Mouse (Mus musculus) hindbrain, embryonic 11.5 days (tissue): Measurements from ENCODE around the gene 1700049E17Rik2. TPM values are rescaled to one million over a fixed set of nuclear protein-coding genes. Genes with fewer than 3 reads are reported as not detected.
"Not testable (repeated sequence)": the region's sequence is repeated elsewhere in the genome, so short reads cannot be mapped to it uniquely, and the experiment has no call there.

Experiments
- ATAC-seq: fragments of 200-750 bp; cut with Nextera tagmentation; 2 replicates; pipeline ENCODE4 v1.8.0; 2017; ENCODE audit warnings: mild to moderate bottlenecking, moderate TSS enrichment, moderate library complexity; ENCODE audit not compliant: low FRiP score
- DNase-seq: peaks from one replicate; pipeline ENCODE4 v3.0.0-alpha.2; 2015; ENCODE audit warnings: low spot score
- H3K27ac ChIP-seq: fragments of 300-500 bp; sonication (generic); 2 replicates; pipeline ENCODE4 v1.5.1; 2014; ENCODE audit warnings: mild to moderate bottlenecking, low read depth, low read length
- H3K27me3 ChIP-seq: fragments of 300-500 bp; sonication (generic); 2 replicates; pipeline ENCODE4 v1.6.1; 2014; ENCODE audit warnings: mild to moderate bottlenecking, low read length, moderate library complexity, mixed read lengths; ENCODE audit not compliant: control insufficient read depth, insufficient read depth
- H3K36me3 ChIP-seq: fragments of 300-500 bp; sonication (generic); 2 replicates; pipeline ENCODE4 v1.6.1; 2014; ENCODE audit warnings: mild to moderate bottlenecking, low read length, moderate library complexity, mixed read lengths; ENCODE audit not compliant: control insufficient read depth, insufficient read depth
- H3K4me1 ChIP-seq: fragments of 300-500 bp; sonication (generic); replicated peaks from 2 replicates; pipeline ENCODE4 v1.6.1; 2014; ENCODE audit warnings: low read length, mixed read lengths; ENCODE audit not compliant: control insufficient read depth, insufficient read depth
- H3K4me2 ChIP-seq: fragments of 300-500 bp; sonication (generic); replicated peaks from 2 replicates; pipeline ENCODE4 v1.6.1; 2014; ENCODE audit warnings: mild to moderate bottlenecking, low read depth, low read length
- H3K4me3 ChIP-seq: fragments of 300-500 bp; sonication (generic); 2 replicates; pipeline ENCODE4 v1.5.1; 2014; ENCODE audit warnings: low read depth, low read length
- H3K9ac ChIP-seq: fragments of 300-500 bp; sonication (generic); 2 replicates; pipeline ENCODE4 v1.6.1; 2014; ENCODE audit warnings: low read depth, low read length
- H3K9me3 ChIP-seq: fragments of 300-500 bp; sonication (generic); 2 replicates; pipeline ENCODE4 v1.6.1; 2016; ENCODE audit warnings: low read length; ENCODE audit not compliant: control insufficient read depth
- WGBS: fragments of 180-500 bp; shearing (Covaris S2); extraction: QIAGEN DNeasy Blood & Tissue Kit; methylation state at CpG from one replicate; pipeline ENCODE4 v1.1.7; 2014; 5-methylcytosine and 5-hydroxymethylcytosine counted together
- polyA plus RNA-seq: library from polyadenylated mRNA; unstranded; fragments of >200 nt; fragmentation: Nextera tagmentation; extraction: Ambion mirVana; gene quantifications from 2 replicates; pipeline ENCODE4 v1.2.1, GENCODE M21; 2014

Gene 1700049E17Rik2
- polyA plus RNA-seq = not detected in 2 replicates

- H3K27me3 ChIP-seq, H3K4me2 ChIP-seq, H3K9ac ChIP-seq, H3K4me3 ChIP-seq, DNase-seq, H3K4me1 ChIP-seq, H3K9me3 ChIP-seq, H3K27ac ChIP-seq, H3K36me3 ChIP-seq, ATAC-seq: not testable (repeated sequence)
- no CpG with 5 or more reads among the region's 1 CpGs for WGBS
Measured at GRCm38 (mm10) chr14:41572911-41573310, at the start of gene 1700049E17Rik2. 1700049E17Rik2 (plus strand) TSS chr14:41573211.

- not testable (repeated sequence) for ATAC-seq, DNase-seq, H3K27me3 ChIP-seq, H3K4me3 ChIP-seq, H3K4me2 ChIP-seq, H3K4me1 ChIP-seq, H3K36me3 ChIP-seq, H3K9ac ChIP-seq, H3K9me3 ChIP-seq, H3K27ac ChIP-seq
- 85% methylated on average over 1 of the region's 1 CpGs for WGBS
Measured at GRCm38 (mm10) chr14:41524695-41525094, 48.3 kb upstream of the 1700049E17Rik2 start.

GRCm38 (mm10) chr14:41555483-41555882 lies 17.5 kb upstream of the 1700049E17Rik2 start, which contains the start of gene Gm7970:
Gm7970 (minus strand) TSS chr14:41555583.
- H3K27me3 ChIP-seq, H3K27ac ChIP-seq, DNase-seq, H3K9me3 ChIP-seq, H3K4me1 ChIP-seq, ATAC-seq, H3K4me3 ChIP-seq, H3K4me2 ChIP-seq, H3K9ac ChIP-seq, H3K36me3 ChIP-seq: not testable (repeated sequence)
- no CpG with 5 or more reads among the region's 2 CpGs for WGBS

- H3K9me3 ChIP-seq, DNase-seq, H3K27ac ChIP-seq, ATAC-seq, H3K9ac ChIP-seq, H3K36me3 ChIP-seq, H3K4me3 ChIP-seq, H3K4me1 ChIP-seq, H3K27me3 ChIP-seq, H3K4me2 ChIP-seq: not testable (repeated sequence)
- 76% methylated on average over 1 of the region's 1 CpGs for WGBS
Measured at GRCm38 (mm10) chr14:41586346-41586745, 13.3 kb downstream of the 1700049E17Rik2 start.

- not testable (repeated sequence) for H3K27me3 ChIP-seq, H3K4me1 ChIP-seq, H3K36me3 ChIP-seq, DNase-seq, H3K9me3 ChIP-seq, H3K4me3 ChIP-seq, H3K27ac ChIP-seq, H3K4me2 ChIP-seq, ATAC-seq, H3K9ac ChIP-seq
- WGBS = 97% methylated on average over 15 of the region's 15 CpGs
Measured at GRCm38 (mm10) chr14:41600935-41601334, 27.9 kb downstream of the 1700049E17Rik2 start.

GRCm38 (mm10) chr14:41610690-41611089 lies 37.7 kb downstream of the 1700049E17Rik2 start:
- not testable (repeated sequence) for H3K27me3 ChIP-seq, H3K4me2 ChIP-seq, H3K4me3 ChIP-seq, H3K9me3 ChIP-seq, DNase-seq, H3K9ac ChIP-seq, H3K36me3 ChIP-seq, ATAC-seq, H3K27ac ChIP-seq, H3K4me1 ChIP-seq
- WGBS = 86% methylated on average over 1 of the region's 1 CpGs

- not testable (repeated sequence) for H3K36me3 ChIP-seq, H3K27me3 ChIP-seq, H3K27ac ChIP-seq, H3K4me3 ChIP-seq, H3K4me1 ChIP-seq, H3K4me2 ChIP-seq, DNase-seq, H3K9ac ChIP-seq, ATAC-seq, H3K9me3 ChIP-seq
- WGBS = 94% methylated on average over 4 of the region's 5 CpGs
Measured at GRCm38 (mm10) chr14:41622535-41622934, 49.5 kb downstream of the 1700049E17Rik2 start.

- ATAC-seq, H3K27ac ChIP-seq, H3K9me3 ChIP-seq, H3K36me3 ChIP-seq, H3K4me3 ChIP-seq, H3K4me1 ChIP-seq, H3K27me3 ChIP-seq, H3K4me2 ChIP-seq, H3K9ac ChIP-seq, DNase-seq: not testable (repeated sequence)
- 85% methylated on average over 1 of the region's 2 CpGs for WGBS
Measured at GRCm38 (mm10) chr14:41624512-41624911, 51.5 kb downstream of the 1700049E17Rik2 start, which contains the start of gene Gm3072. Gm3072 (minus strand) TSS chr14:41624612.

GRCm38 (mm10) chr14:41630144-41630543 lies 57.1 kb downstream of the 1700049E17Rik2 start:
- not testable (repeated sequence) for H3K9ac ChIP-seq, H3K27me3 ChIP-seq, H3K9me3 ChIP-seq, H3K36me3 ChIP-seq, H3K4me1 ChIP-seq, ATAC-seq, H3K27ac ChIP-seq, DNase-seq, H3K4me2 ChIP-seq, H3K4me3 ChIP-seq
- 93% methylated on average over 9 of the region's 11 CpGs for WGBS
